Mouse (Mus musculus): ENCODE data around the gene Slfn8.

DNA sequence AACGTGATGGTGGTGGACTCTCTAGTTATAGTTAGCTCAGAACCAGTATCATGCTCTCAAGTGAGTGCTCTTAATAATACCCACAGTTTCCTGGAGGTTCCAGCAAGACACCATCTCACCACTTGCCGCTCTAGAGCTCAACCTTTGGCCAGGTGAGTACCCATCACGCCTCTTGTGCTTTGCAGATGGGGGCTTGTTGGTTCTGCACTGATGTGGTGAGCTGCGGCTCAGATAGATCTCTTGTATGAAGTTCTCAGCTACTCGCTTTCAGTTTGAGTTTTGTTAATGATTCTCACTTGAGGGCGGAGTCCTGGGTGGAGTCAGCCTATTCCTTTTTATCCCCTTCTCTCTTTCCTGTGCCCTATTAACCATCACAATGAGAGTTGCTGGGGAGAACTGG, 66.0 kb downstream of the Slfn8 start:
- TF ChIP-seq CTCF (IDR thresholded peaks at IDR 0.05; ENCODE audit: insufficient read depth, low read depth, low read length) (no peak), POLR2A (IDR thresholded peaks at IDR 0.05; ENCODE audit: insufficient read depth, low read depth, low read length) (no peak)

Measured in olfactory bulb, adult 2 months (tissue).